Mouse (Mus musculus): ENCODE data around the gene Fbxo2.

GRCm38 (mm10) chr4:148174495-148174862 is 14.1 kb downstream of the Fbxo2 start:
- no peak for TF ChIP-seq CTCF (conservative IDR thresholded peaks at IDR 0.05; ENCODE audit: insufficient read depth, insufficient read length, low read depth, low read length)
- TF ChIP-seq POLR2A (IDR thresholded peaks at IDR 0.05; ENCODE audit: low read depth, low read length), result no peak
